Mouse (Mus musculus): ENCODE results near the gene Mtch2.
A peak's percentile ranks its signal among the peaks of the same experiment; 100 is the strongest.
"Not testable (repeated sequence)": the region's sequence is repeated elsewhere in the genome, so short reads cannot be mapped to it uniquely, and the experiment has no call there.

Mtch2 gene

GRCm38 (mm10) chr2:90846955-90847680 is at the start of gene Mtch2:
Mtch2 (plus strand) TSS chr2:90847155.
- peak; percentile 96 for DNase-seq (ENCODE audit: low read depth, low spot score)

- no peak for DNase-seq (ENCODE audit: low read depth, low spot score)
Observed at GRCm38 (mm10) chr2:90808241-90809126, 38.5 kb upstream of the Mtch2 start.

GRCm38 (mm10) chr2:90810751-90811150 is 36.2 kb upstream of the Mtch2 start:
- DNase-seq (ENCODE audit: low read depth, low spot score), result no peak

GRCm38 (mm10) chr2:90815266-90815665 is 31.7 kb upstream of the Mtch2 start:
- DNase-seq (ENCODE audit: low read depth, low spot score), result no peak

- DNase-seq (ENCODE audit: low read depth, low spot score), result no peak
Observed at GRCm38 (mm10) chr2:90816144-90816543, 30.8 kb upstream of the Mtch2 start.

GRCm38 (mm10) chr2:90818710-90819109 is 28.2 kb upstream of the Mtch2 start:
- no peak for DNase-seq (ENCODE audit: low read depth, low spot score)

GRCm38 (mm10) chr2:90820894-90821293 is 26.1 kb upstream of the Mtch2 start:
- no peak for DNase-seq (ENCODE audit: low read depth, low spot score)

- no peak for DNase-seq (ENCODE audit: low read depth, low spot score)
Observed at GRCm38 (mm10) chr2:90822978-90823377, 24.0 kb upstream of the Mtch2 start.

GRCm38 (mm10) chr2:90823781-90824180 is 23.2 kb upstream of the Mtch2 start:
- no peak for DNase-seq (ENCODE audit: low read depth, low spot score)

GRCm38 (mm10) chr2:90824528-90824927 is 22.4 kb upstream of the Mtch2 start:
- DNase-seq (ENCODE audit: low read depth, low spot score), result not testable (repeated sequence)

GRCm38 (mm10) chr2:90825515-90826172 is 21.3 kb upstream of the Mtch2 start:
- DNase-seq (ENCODE audit: low read depth, low spot score), result no peak

GRCm38 (mm10) chr2:90828739-90829138 is 18.2 kb upstream of the Mtch2 start:
- DNase-seq (ENCODE audit: low read depth, low spot score), result no peak

- DNase-seq (ENCODE audit: low read depth, low spot score), result no peak
Observed at GRCm38 (mm10) chr2:90833502-90833901, 13.5 kb upstream of the Mtch2 start.

- DNase-seq (ENCODE audit: low read depth, low spot score), result no peak
Observed at GRCm38 (mm10) chr2:90838621-90839020, 8.3 kb upstream of the Mtch2 start.

- no peak for DNase-seq (ENCODE audit: low read depth, low spot score)
Observed at GRCm38 (mm10) chr2:90843666-90844065, 3.3 kb upstream of the Mtch2 start.

- DNase-seq (ENCODE audit: low read depth, low spot score), result no peak
Observed at GRCm38 (mm10) chr2:90844262-90844661, 2.7 kb upstream of the Mtch2 start.

GRCm38 (mm10) chr2:90845234-90845633 is 1.7 kb upstream of the Mtch2 start:
- no peak for DNase-seq (ENCODE audit: low read depth, low spot score)

GRCm38 (mm10) chr2:90846171-90846570 is 784 bp upstream of the Mtch2 start:
- no peak for DNase-seq (ENCODE audit: low read depth, low spot score)

- DNase-seq (ENCODE audit: low read depth, low spot score), result no peak
Observed at GRCm38 (mm10) chr2:90846597-90846954, 379 bp upstream of the Mtch2 start.

GRCm38 (mm10) chr2:90847681-90848050 is 711 bp downstream of the Mtch2 start:
- DNase-seq (ENCODE audit: low read depth, low spot score), result no peak

- no peak for DNase-seq (ENCODE audit: low read depth, low spot score)
Observed at GRCm38 (mm10) chr2:90848331-90848730, 1.4 kb downstream of the Mtch2 start.

GRCm38 (mm10) chr2:90850401-90850800 is 3.4 kb downstream of the Mtch2 start:
- no peak for DNase-seq (ENCODE audit: low read depth, low spot score)
